Comparison of ENCODE assay signal across 9 mouse cellular contexts in genomic region chr11:113805974-113806373, GRCm38 (mm10). TPM values are rescaled to one million over a fixed set of nuclear protein-coding genes. Genes with fewer than 3 reads are reported as not detected.
A peak's percentile ranks its signal among the peaks of the same experiment; 100 is the strongest.
DNase-seq lines count a peak whose midpoint lies in the region; ATAC-seq and TF ChIP-seq lines count a peak whose summit lies in the region.
"Had no signal": no experiment of that assay in that cellular context is flagged by ENCODE, and none has a peak within 500 bp of the region (broad histone marks: within the 10 kb centered on the region; RNA-seq: fewer than 3 reads in every experiment).

No protein-coding gene starts in this region.

- TF ChIP-seq CTCF in heart, adult 2 months (IDR thresholded peaks at IDR 0.05) = no peak
- no peak for TF ChIP-seq CTCF in kidney, postnatal 0 days (IDR thresholded peaks at IDR 0.05; ENCODE audit: low read depth)
- no peak for TF ChIP-seq CTCF in spleen, adult 2 months (IDR thresholded peaks at IDR 0.05; ENCODE audit: extremely low read depth, insufficient read depth, insufficient read length, insufficient replicate concordance)

- peaks cover 19% of the 10 kb centered on the region for H3K4me1 ChIP-seq in heart, adult 2 months (ENCODE audit: control insufficient read depth, insufficient read depth, low read length)
- H3K4me1 ChIP-seq in kidney, postnatal 0 days (replicated peaks; ENCODE audit: insufficient read depth, low read length) = peaks cover 7% of the 10 kb centered on the region
- peaks cover 9% of the 10 kb centered on the region; the same call in 1 of the 2 replicates for H3K4me1 ChIP-seq in spleen, adult 2 months (ENCODE audit: control insufficient read depth, insufficient read depth, insufficient read length)

- H3K4me3 ChIP-seq in heart, adult 2 months = no peak overlapping the region
- no peak overlapping the region for H3K4me3 ChIP-seq in kidney, postnatal 0 days (replicated peaks; ENCODE audit: low read depth, low read length)
- H3K4me3 ChIP-seq in spleen, adult 2 months (ENCODE audit: extremely low read depth, insufficient read depth, insufficient read length) = no peak overlapping the region
- H3K4me3 ChIP-seq: neural tube, embryonic 12.5 days had no signal

- intact Hi-C loops in heart, adult 2 months (cut with DNase I) = loop anchor here (2.0 kb wide), 1 partner anchor 17 kb away; no protein-coding TSS in a partner anchor
- intact Hi-C loops in heart, postnatal 25 days (cut with DNase I) = no loop called here

- no peaks in the 10 kb centered on the region for H3K9me3 ChIP-seq in kidney, postnatal 0 days (replicated peaks; ENCODE audit: low read length)
- H3K9me3 ChIP-seq: neural tube, embryonic 12.5 days had no signal

- no peak overlapping the region for H3K4me2 ChIP-seq in kidney, postnatal 0 days (ENCODE audit: low read length)
- H3K4me2 ChIP-seq: neural tube, embryonic 12.5 days had no signal

- H3K27me3 ChIP-seq in heart, adult 2 months (ENCODE audit: control insufficient read depth, insufficient read depth, low read length) = no peaks in the 10 kb centered on the region
- H3K27me3 ChIP-seq in kidney, postnatal 0 days (ENCODE audit: insufficient read depth, low read length) = no peaks in the 10 kb centered on the region
- 0 out of 2 replicates have a peak, but pooled peaks cover 2% of the 10 kb centered on the region for H3K27me3 ChIP-seq in spleen, adult 2 months (ENCODE audit: control insufficient read depth, insufficient read depth, low read length)

- no peaks in the 10 kb centered on the region for H3K79me2 ChIP-seq in heart, adult 2 months (replicated peaks; ENCODE audit: control insufficient read depth, insufficient read depth, low read length)

- DNase-seq in heart, adult 2 months = no peak
- no peak for DNase-seq in heart, postnatal 25 days (ENCODE audit: low spot score)
- DNase-seq in kidney, postnatal 0 days (ENCODE audit: low spot score) = no peak
- DNase-seq in kidney, adult 9 months = no peak
- no peak for DNase-seq in spleen, adult 2 months (ENCODE audit: low read depth in 1 of 2, low spot score in 2 of 2)
- no peak for DNase-seq in spleen, postnatal 4 days (ENCODE audit: low spot score in 2 of 2)
- DNase-seq in frontal cortex, postnatal 10 days (ENCODE audit: low spot score in 2 of 2) = no peak

- no peak for TF ChIP-seq EP300 in heart, adult 2 months (IDR thresholded peaks at IDR 0.05; ENCODE audit: insufficient read depth, low read depth, low read length)

- TF ChIP-seq POLR2A in heart, adult 2 months (IDR thresholded peaks at IDR 0.05; ENCODE audit: insufficient read depth, low read depth, low read length) = no peak
- TF ChIP-seq POLR2A in spleen, adult 2 months (IDR thresholded peaks at IDR 0.05; ENCODE audit: low read depth, low read length) = no peak

- peak overlapping the region; percentile 81 for H3K27ac ChIP-seq in heart, adult 2 months
- peak overlapping the region; percentile 81 for H3K27ac ChIP-seq in kidney, postnatal 0 days
- peak overlapping the region; percentile 32; the same call in 1 of the 2 replicates for H3K27ac ChIP-seq in spleen, adult 2 months (ENCODE audit: insufficient read depth, low read length)
- H3K27ac ChIP-seq: neural tube, embryonic 12.5 days had no signal

- no peak for ATAC-seq in kidney, postnatal 0 days (replicated peaks; ENCODE audit: low FRiP score, low read depth)
- ATAC-seq in erythroblast, adult 5-6 weeks (replicated peaks; ENCODE audit: low FRiP score, poor library complexity, severe bottlenecking) = no peak

- H3K9ac ChIP-seq in heart, adult 2 months (ENCODE audit: low read depth, low read length) = no peak overlapping the region
- no peak overlapping the region for H3K9ac ChIP-seq in kidney, postnatal 0 days (ENCODE audit: low read depth, low read length)
- H3K9ac ChIP-seq: neural tube, embryonic 12.5 days had no signal

- 74% methylated on average over 10 of the region's 10 CpGs for WGBS in heart, adult 2 months
- WGBS in kidney, postnatal 0 days = 67% methylated on average over 10 of the region's 10 CpGs
- 25% methylated on average over 10 of the region's 10 CpGs for WGBS in spleen, adult 2 months

- H3K36me3 ChIP-seq in heart, adult 2 months (ENCODE audit: control insufficient read depth, insufficient read depth, low read length) = no peaks in the 10 kb centered on the region
- no peaks in the 10 kb centered on the region for H3K36me3 ChIP-seq in kidney, postnatal 0 days (ENCODE audit: insufficient read depth, low read length)
- no peaks in the 10 kb centered on the region for H3K36me3 ChIP-seq in spleen, adult 2 months (ENCODE audit: control insufficient read depth, insufficient read depth, low read length)

RNA-seq across cellular contexts. Expression of gene Cdc42ep4, which starts 54.3 kb away (rescaled TPM):
- 10 to 100 TPM; 20.6 to 23.2 TPM for total RNA-seq in heart, adult 2 months (2021)
- polyA plus RNA-seq in heart, adult 2 months (2012; rRNA removed) = 12.3 and 12.9 TPM in 2 replicates
- total RNA-seq in heart, postnatal 25 days (2021) = 10 to 100 TPM; 12.5 to 17.7 TPM
- polyA plus RNA-seq in kidney, postnatal 0 days (2015; fragmentation: Nextera tagmentation; extraction: Ambion mirVana) = 48.5 and 52.3 TPM in 2 replicates
- polyA plus RNA-seq in spleen, adult 2 months (2012; rRNA removed) = 20.2 and 20.9 TPM in 2 replicates
- 4.4 and 5.0 TPM in 2 replicates for total RNA-seq in erythroblast, adult 5-6 weeks (2015; ENCODE audit: low replicate concordance)
- 6.7 and 9.9 TPM in 2 replicates for total RNA-seq in erythroblast, adult 5-6 weeks (2017; ENCODE audit: low replicate concordance)
